Mouse (Mus musculus) lung, embryonic 16.5 days (tissue): Measurements from ENCODE around the gene Tmem245. TPM values are rescaled to one million over a fixed set of nuclear protein-coding genes. Genes with fewer than 3 reads are reported as not detected.

Experiments
- ATAC-seq: fragments of 200-750 bp; cut with Nextera tagmentation; 2 replicates; pipeline ENCODE4 v1.8.0; 2017; ENCODE audit warnings: low read depth, mild to moderate bottlenecking, moderate library complexity
- H3K27ac ChIP-seq: fragments of 300-500 bp; sonication (generic); 2 replicates; pipeline ENCODE4 v1.5.1; 2014; ENCODE audit warnings: mild to moderate bottlenecking, control low read depth, low read length
- H3K27me3 ChIP-seq: fragments of 300-500 bp; sonication (generic); 2 replicates; pipeline ENCODE4 v1.6.1; 2014; ENCODE audit warnings: low read depth, low read length, mixed read lengths; ENCODE audit not compliant: control insufficient read depth, insufficient read depth
- H3K36me3 ChIP-seq: fragments of 300-500 bp; sonication (generic); 2 replicates; pipeline ENCODE4 v1.6.1; 2014; ENCODE audit warnings: low read length; ENCODE audit not compliant: control insufficient read depth, insufficient read depth
- H3K4me1 ChIP-seq: fragments of 300-500 bp; sonication (generic); replicated peaks from 2 replicates; pipeline ENCODE4 v1.6.1; 2014; ENCODE audit warnings: low read length, mixed read lengths; ENCODE audit not compliant: control insufficient read depth, insufficient read depth
- H3K4me2 ChIP-seq: fragments of 300-500 bp; sonication (generic); 2 replicates; pipeline ENCODE4 v1.6.1; 2014; ENCODE audit warnings: low read depth, low read length, control low read depth
- H3K4me3 ChIP-seq: fragments of 300-500 bp; sonication (generic); 2 replicates; pipeline ENCODE4 v1.5.1; 2014; ENCODE audit warnings: mild to moderate bottlenecking, low read length, control low read depth
- H3K9ac ChIP-seq: fragments of 300-500 bp; sonication (generic); 2 replicates; pipeline ENCODE4 v1.6.1; 2014; ENCODE audit warnings: low read length, control low read depth
- H3K9me3 ChIP-seq: fragments of 300-500 bp; sonication (generic); 2 replicates; pipeline ENCODE4 v1.6.1; 2016; ENCODE audit warnings: low read length; ENCODE audit not compliant: control insufficient read depth
- WGBS: fragments of 180-500 bp; shearing (Covaris S2); extraction: QIAGEN DNeasy Blood & Tissue Kit; methylation state at CpG from one replicate; pipeline ENCODE4 v1.1.7; 2014; 5-methylcytosine and 5-hydroxymethylcytosine counted together
- polyA plus RNA-seq: library from polyadenylated mRNA; unstranded; fragments of >200 nt; fragmentation: Nextera tagmentation; extraction: Ambion mirVana; gene quantifications from 2 replicates; pipeline ENCODE4 v1.2.1, GENCODE M21; 2015

The Tmem245 gene
- polyA plus RNA-seq, 1 experiment from 2014 or later: 9.5 TPM

DNA sequence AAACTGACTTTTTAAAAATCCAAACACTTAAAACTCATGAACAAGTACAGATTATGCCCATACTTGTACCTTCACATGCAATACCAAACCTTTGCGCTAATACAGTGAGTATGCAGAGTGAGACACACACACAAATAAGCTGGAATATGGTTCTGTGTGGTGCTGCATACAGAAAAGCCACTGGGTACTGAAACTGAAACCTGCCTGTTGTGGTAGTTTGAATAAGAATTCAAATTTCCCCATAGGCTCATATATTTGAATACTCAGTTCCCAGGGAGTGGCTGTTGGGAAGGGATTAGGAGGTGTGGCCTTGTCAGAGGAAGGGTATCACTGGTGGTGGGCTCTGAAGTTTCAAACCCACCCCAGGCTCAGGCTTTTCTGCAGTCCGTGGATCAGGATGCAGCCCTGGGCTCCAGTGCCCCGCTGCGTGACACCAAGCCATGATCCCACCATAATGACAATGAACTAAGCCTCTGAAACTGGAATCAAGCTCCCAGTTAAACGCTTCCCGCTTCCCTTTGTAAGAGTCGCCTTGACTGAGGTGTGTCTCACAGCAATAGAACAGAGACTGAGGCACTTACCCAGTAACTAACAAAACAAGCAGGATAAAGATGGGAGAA is 34.7 kb downstream of the Tmem245 start:
- no peak for ATAC-seq
- Histone ChIP-seq H3K9me3 (no peaks in the 10 kb centered on the region), H3K27me3 (no peaks in the 10 kb centered on the region), H3K4me3 (no peak overlapping the region), H3K9ac (no peak overlapping the region), H3K27ac (no peak overlapping the region), H3K4me2 (no peak overlapping the region), H3K36me3 (peaks cover 34% of the 10 kb centered on the region), H3K4me1 (no peaks in the 10 kb centered on the region)
- WGBS: 89% methylated on average over 7 of the region's 7 CpGs

GRCm38 (mm10) chr4:56909568-56909967 is 37.7 kb downstream of the Tmem245 start:
- Histone ChIP-seq H3K4me3 (no peak overlapping the region), H3K9ac (no peak overlapping the region), H3K36me3 (peaks cover 30% of the 10 kb centered on the region), H3K4me1 (no peaks in the 10 kb centered on the region), H3K27me3 (no peaks in the 10 kb centered on the region), H3K9me3 (no peaks in the 10 kb centered on the region), H3K4me2 (no peak overlapping the region), H3K27ac (no peak overlapping the region)
- 73% methylated on average over 3 of the region's 3 CpGs for WGBS
- no peak for ATAC-seq

DNA sequence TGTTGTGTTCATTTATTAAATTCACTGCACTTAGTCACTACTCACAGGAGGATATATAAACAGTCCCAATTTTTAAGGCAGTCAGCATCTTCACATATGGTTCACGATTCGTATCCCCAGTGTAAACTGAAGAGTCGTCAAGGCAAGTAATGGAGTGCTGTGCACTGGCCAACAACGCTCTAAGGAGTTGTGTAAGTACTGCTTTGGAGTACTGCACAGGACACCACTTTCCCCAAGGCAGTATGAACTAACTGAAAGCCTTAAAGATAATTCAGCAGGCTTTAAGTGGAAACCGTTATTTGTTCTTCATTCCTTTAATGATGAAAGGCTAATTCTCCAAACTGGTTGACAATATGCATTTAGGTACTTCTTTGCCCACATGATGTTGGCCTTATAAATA is 39.6 kb downstream of the Tmem245 start:
- ATAC-seq: no peak
- Histone ChIP-seq H3K27me3 (no peaks in the 10 kb centered on the region), H3K9me3 (no peaks in the 10 kb centered on the region), H3K4me2 (no peak overlapping the region), H3K9ac (no peak overlapping the region), H3K27ac (no peak overlapping the region), H3K36me3 (peaks cover 41% of the 10 kb centered on the region), H3K4me1 (no peaks in the 10 kb centered on the region), H3K4me3 (no peak overlapping the region)
- 77% methylated on average over 5 of the region's 5 CpGs for WGBS

- 88% methylated on average over 3 of the region's 3 CpGs for WGBS
Observed at GRCm38 (mm10) chr4:56906926-56907325, 40.3 kb downstream of the Tmem245 start.

GRCm38 (mm10) chr4:56905507-56905906 is 41.7 kb downstream of the Tmem245 start:
- Histone ChIP-seq H3K9me3 (peaks cover 3% of the 10 kb centered on the region; the same call in 1 of the 2 replicates), H3K9ac (no peak overlapping the region), H3K27ac (no peak overlapping the region), H3K4me2 (no peak overlapping the region), H3K36me3 (peaks cover 45% of the 10 kb centered on the region), H3K27me3 (no peaks in the 10 kb centered on the region), H3K4me1 (no peaks in the 10 kb centered on the region), H3K4me3 (no peak overlapping the region)
- WGBS: 89% methylated on average over 5 of the region's 5 CpGs
- ATAC-seq: no peak

More at GRCm38 (mm10) chr4:56906926-56907325, 40.3 kb downstream of the Tmem245 start:
- peaks cover 1% of the 10 kb centered on the region; the same call in 1 of the 2 replicates for H3K9me3 ChIP-seq
- H3K27ac ChIP-seq: no peak overlapping the region
- no peaks in the 10 kb centered on the region for H3K27me3 ChIP-seq
- ATAC-seq: no peak
- no peak overlapping the region for H3K9ac ChIP-seq
- peaks cover 48% of the 10 kb centered on the region for H3K36me3 ChIP-seq
- no peaks in the 10 kb centered on the region for H3K4me1 ChIP-seq
- H3K4me2 ChIP-seq: no peak overlapping the region
- no peak overlapping the region for H3K4me3 ChIP-seq

- Histone ChIP-seq H3K9ac (no peak overlapping the region), H3K27me3 (no peaks in the 10 kb centered on the region), H3K4me2 (no peak overlapping the region), H3K9me3 (peaks cover 3% of the 10 kb centered on the region; the same call in 1 of the 2 replicates), H3K4me3 (no peak overlapping the region), H3K36me3 (peaks cover 41% of the 10 kb centered on the region), H3K27ac (no peak overlapping the region), H3K4me1 (no peaks in the 10 kb centered on the region)
- no peak for ATAC-seq
- WGBS: 87% methylated on average over 2 of the region's 2 CpGs
Observed at GRCm38 (mm10) chr4:56901671-56902070, 45.6 kb downstream of the Tmem245 start.

GRCm38 (mm10) chr4:56899216-56899615 is 48.0 kb downstream of the Tmem245 start:
- H3K9ac ChIP-seq: no peak overlapping the region
- no peak overlapping the region for H3K4me2 ChIP-seq
- H3K27me3 ChIP-seq: no peaks in the 10 kb centered on the region
- no peak overlapping the region for H3K27ac ChIP-seq
- H3K4me1 ChIP-seq: no peaks in the 10 kb centered on the region
- ATAC-seq: no peak
- H3K4me3 ChIP-seq: no peak overlapping the region
- peaks cover 49% of the 10 kb centered on the region for H3K36me3 ChIP-seq
- H3K9me3 ChIP-seq: peaks cover 3% of the 10 kb centered on the region; the same call in 1 of the 2 replicates
- 90% methylated on average over 8 of the region's 8 CpGs for WGBS

GRCm38 (mm10) chr4:56897511-56897910 is 49.7 kb downstream of the Tmem245 start:
- Histone ChIP-seq H3K4me1 (no peaks in the 10 kb centered on the region), H3K9me3 (peaks cover 3% of the 10 kb centered on the region; the same call in 1 of the 2 replicates), H3K36me3 (peaks cover 36% of the 10 kb centered on the region), H3K27me3 (no peaks in the 10 kb centered on the region), H3K27ac (no peak overlapping the region), H3K9ac (no peak overlapping the region), H3K4me3 (no peak overlapping the region), H3K4me2 (no peak overlapping the region)
- WGBS: 72% methylated on average over 3 of the region's 3 CpGs
- ATAC-seq: no peak

DNA sequence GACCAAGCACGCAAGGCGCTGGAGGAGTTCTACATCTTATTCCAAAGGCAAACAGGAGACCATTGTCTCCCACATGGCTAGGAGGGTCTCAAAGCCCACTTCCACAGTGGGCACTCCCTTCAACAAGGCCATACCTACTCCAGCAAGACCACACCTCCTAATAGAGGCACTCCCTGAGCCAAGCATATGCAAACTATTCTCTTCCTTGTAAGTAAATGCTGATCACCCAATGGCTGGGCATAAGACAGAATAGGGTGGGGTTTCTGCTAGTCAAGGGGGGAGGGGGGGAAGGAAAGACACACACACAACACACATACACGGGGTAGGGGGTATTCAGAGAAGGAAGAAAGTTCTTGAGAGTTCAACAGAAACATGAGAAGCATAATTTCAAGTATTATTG is 53.0 kb downstream of the Tmem245 start:
- Histone ChIP-seq H3K4me3 (no peak overlapping the region), H3K9me3 (no peaks in the 10 kb centered on the region), H3K9ac (no peak overlapping the region), H3K27ac (no peak overlapping the region), H3K36me3 (peaks cover 22% of the 10 kb centered on the region), H3K27me3 (no peaks in the 10 kb centered on the region), H3K4me2 (no peak overlapping the region), H3K4me1 (0 out of 2 replicates have a peak, but pooled peaks cover 2% of the 10 kb centered on the region)
- 81% methylated on average over 3 of the region's 3 CpGs for WGBS
- ATAC-seq: no peak
